Mouse (Mus musculus) heart, postnatal 14 days (tissue): Measurements from ENCODE around the gene Btbd9. TPM values are rescaled to one million over a fixed set of nuclear protein-coding genes. Genes with fewer than 3 reads are reported as not detected.

ENCODE experiments used
- DNase-seq, 2 experiments: peaks; one replicate each; pipeline ENCODE4 v3.0.0; 2021 to 2022
- intact Hi-C: fragments of 180-260 bp; cut with DNase I; formaldehyde crosslinking; loops from one replicate; pipeline ENCODE4 v1.15.1; 2025
- total RNA-seq, 2 experiments: library from RNA; stranded (reverse); gene quantifications; 2 replicates each; pipeline ENCODE4 v1.2.3; 2021

Gene Btbd9
- total RNA-seq, 2 experiments from 2014 or later = 20.9 to 22.4 TPM

- intact Hi-C loops = no loop called here
- DNase-seq = no peak
Measured at GRCm38 (mm10) chr17:30564407-30564806, 11.9 kb downstream of the Btbd9 start.

- no peak for DNase-seq
- intact Hi-C loops = no loop called here
Measured at GRCm38 (mm10) chr17:30563484-30564075, 12.7 kb downstream of the Btbd9 start.

- no peak for DNase-seq
- intact Hi-C loops = no loop called here
Measured at GRCm38 (mm10) chr17:30562770-30563169, 13.5 kb downstream of the Btbd9 start.

GRCm38 (mm10) chr17:30559536-30559935 is 16.8 kb downstream of the Btbd9 start:
- intact Hi-C loops = loop anchor here (1.0 kb wide), 1 partner anchor 32 kb away; no protein-coding TSS in a partner anchor
- peak; percentile 69 to 81 for DNase-seq

- intact Hi-C loops = loop anchor here (1.0 kb wide), 1 partner anchor 33 kb away; no protein-coding TSS in a partner anchor
Measured at GRCm38 (mm10) chr17:30558623-30559022, 17.7 kb downstream of the Btbd9 start.

GRCm38 (mm10) chr17:30556512-30556911 is 19.8 kb downstream of the Btbd9 start:
- DNase-seq = no peak
- intact Hi-C loops = no loop called here

More at GRCm38 (mm10) chr17:30558623-30559022, 17.7 kb downstream of the Btbd9 start:
- no peak for DNase-seq

- intact Hi-C loops = no loop called here
- DNase-seq = no peak
Measured at GRCm38 (mm10) chr17:30553027-30553937, 23.0 kb downstream of the Btbd9 start.

GRCm38 (mm10) chr17:30550774-30551107 is 25.5 kb downstream of the Btbd9 start:
- no peak for DNase-seq
- intact Hi-C loops = no loop called here

- DNase-seq = no peak
- intact Hi-C loops = no loop called here
Measured at GRCm38 (mm10) chr17:30549899-30550773, 26.2 kb downstream of the Btbd9 start.

GRCm38 (mm10) chr17:30539098-30539497 is 37.2 kb downstream of the Btbd9 start:
- peak; percentile 23 to 44 for DNase-seq
- intact Hi-C loops = no loop called here

- intact Hi-C loops = no loop called here
- DNase-seq = no peak
Measured at GRCm38 (mm10) chr17:30536651-30537050, 39.6 kb downstream of the Btbd9 start.

GRCm38 (mm10) chr17:30533098-30533497 is 43.2 kb downstream of the Btbd9 start:
- intact Hi-C loops = no loop called here
- no peak for DNase-seq

GRCm38 (mm10) chr17:30530542-30530940 is 45.7 kb downstream of the Btbd9 start:
- intact Hi-C loops = no loop called here
- DNase-seq = no peak

GRCm38 (mm10) chr17:30529632-30530541 is 46.4 kb downstream of the Btbd9 start:
- no peak for DNase-seq
- intact Hi-C loops = no loop called here

- intact Hi-C loops = no loop called here
- no peak for DNase-seq
Measured at GRCm38 (mm10) chr17:30525405-30526295, 50.6 kb downstream of the Btbd9 start.

- intact Hi-C loops = no loop called here
- DNase-seq = no peak
Measured at GRCm38 (mm10) chr17:30524451-30524850, 51.8 kb downstream of the Btbd9 start.

GRCm38 (mm10) chr17:30523783-30524182 is 52.5 kb downstream of the Btbd9 start:
- DNase-seq = no peak
- intact Hi-C loops = no loop called here

GRCm38 (mm10) chr17:30522406-30523078 is 53.7 kb downstream of the Btbd9 start:
- DNase-seq = no peak
- intact Hi-C loops = no loop called here
